Mouse (Mus musculus): Measurements from ENCODE around the gene Irf3.

DNA sequence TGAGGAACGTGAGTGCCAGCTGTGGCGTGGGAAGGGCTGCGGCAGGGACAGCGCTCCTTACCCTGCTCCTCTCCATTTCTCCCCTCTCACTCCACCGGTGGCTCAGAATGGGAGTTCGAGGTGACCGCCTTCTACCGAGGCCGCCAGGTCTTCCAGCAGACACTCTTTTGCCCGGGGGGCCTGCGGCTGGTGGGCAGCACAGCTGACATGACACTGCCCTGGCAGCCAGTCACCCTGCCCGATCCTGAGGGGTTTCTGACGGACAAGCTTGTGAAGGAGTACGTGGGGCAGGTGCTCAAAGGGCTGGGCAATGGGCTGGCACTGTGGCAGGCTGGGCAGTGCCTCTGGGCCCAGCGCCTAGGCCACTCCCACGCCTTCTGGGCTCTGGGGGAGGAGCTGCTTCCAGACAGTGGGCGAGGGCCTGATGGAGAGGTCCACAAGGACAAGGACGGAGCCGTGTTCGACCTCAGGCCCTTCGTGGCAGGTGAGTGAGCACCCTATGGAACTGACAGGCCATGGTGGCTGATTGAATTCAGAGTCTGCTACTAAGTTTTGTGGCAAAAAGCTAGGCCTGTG is 3.2 kb downstream of the Irf3 start:
- TF ChIP-seq CTCF (IDR thresholded peaks at IDR 0.05; ENCODE audit: low read depth) (no peak), EP300 (IDR thresholded peaks at IDR 0.05; ENCODE audit: low read depth) (no peak)

Measured in liver, embryonic 14.5 days (tissue).